Mouse (Mus musculus): ENCODE measurements at regions not wholly inside any gene's neighbourhood (a gene's known extent, or its start where the extent isn't known, plus 50 kb on each side); places are given as distances from the start of the nearest gene placed in this dataset.

- TF ChIP-seq MAFK (IDR thresholded peaks at IDR 0.05; ENCODE audit: insufficient read depth, low read depth, low read length) (no peak), CHD2 (IDR thresholded peaks at IDR 0.05; ENCODE audit: low read depth, low read length) (no peak), ZC3H11A (IDR thresholded peaks at IDR 0.05; ENCODE audit: borderline replicate concordance, low read depth, low read length) (no peak)
Measured at GRCm38 (mm10) chr8:18412470-18412869, 565.6 kb downstream of the Defb40 start.
